Mouse (Mus musculus) liver, adult (tissue): ENCODE measurements around the gene Rap1gap2.
A peak's percentile ranks its signal among the peaks of the same experiment; 100 is the strongest.

Experiments used
- GATA4 ChIP-seq: IDR thresholded peaks from 2 replicates; pipeline ENCODE4 v1.6.1; 2014; ENCODE audit warnings: mild to moderate bottlenecking, low read length; ENCODE audit not compliant: insufficient replicate concordance

Rap1gap2 gene

DNA sequence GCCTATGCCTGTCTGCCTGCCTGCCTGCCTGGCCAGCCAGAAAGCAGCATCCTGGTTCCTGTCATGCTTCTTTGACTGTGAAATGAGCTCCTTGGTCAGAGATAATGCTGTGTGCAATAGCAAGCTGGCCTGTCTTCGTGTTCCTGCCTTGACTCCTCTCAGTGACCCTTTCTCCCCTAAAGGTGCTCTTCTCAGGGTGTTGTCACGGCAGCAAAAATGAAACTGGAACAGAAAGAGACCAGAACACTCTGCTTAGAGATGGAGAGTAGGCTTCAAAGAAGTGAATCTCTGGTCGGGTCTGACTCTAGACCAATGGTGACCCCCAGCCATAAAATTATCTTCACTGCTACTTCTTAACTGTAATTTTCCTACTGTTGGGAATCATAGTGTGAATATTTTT lies 42.7 kb downstream of the Rap1gap2 start:
- TF ChIP-seq GATA4: no peak

DNA sequence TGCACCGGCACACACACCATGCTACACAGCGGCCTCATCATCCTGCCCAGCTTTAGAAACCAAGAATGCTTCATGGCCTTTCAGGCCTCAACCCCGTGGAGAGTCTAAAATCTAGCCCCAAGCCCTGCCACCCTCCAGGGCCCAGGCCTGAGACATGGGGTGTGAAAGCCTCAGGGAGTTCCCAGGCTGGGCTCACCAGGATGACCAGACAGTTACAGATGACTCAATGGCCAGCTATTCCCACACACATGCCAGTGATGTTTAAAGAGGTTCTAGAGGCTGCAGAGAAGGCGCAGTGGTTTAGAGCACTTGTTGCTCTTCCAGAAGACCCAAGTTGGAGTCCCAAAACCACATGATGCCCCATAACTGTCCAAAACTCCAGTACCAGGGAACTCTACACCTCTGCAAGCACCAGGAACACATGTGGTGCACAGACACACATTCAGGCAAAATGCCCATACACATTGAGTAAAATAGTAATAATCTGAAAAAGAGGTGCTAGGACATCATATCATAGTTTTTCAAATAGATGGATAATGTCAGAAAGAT lies 44.3 kb downstream of the Rap1gap2 start:
- no peak for TF ChIP-seq GATA4

DNA sequence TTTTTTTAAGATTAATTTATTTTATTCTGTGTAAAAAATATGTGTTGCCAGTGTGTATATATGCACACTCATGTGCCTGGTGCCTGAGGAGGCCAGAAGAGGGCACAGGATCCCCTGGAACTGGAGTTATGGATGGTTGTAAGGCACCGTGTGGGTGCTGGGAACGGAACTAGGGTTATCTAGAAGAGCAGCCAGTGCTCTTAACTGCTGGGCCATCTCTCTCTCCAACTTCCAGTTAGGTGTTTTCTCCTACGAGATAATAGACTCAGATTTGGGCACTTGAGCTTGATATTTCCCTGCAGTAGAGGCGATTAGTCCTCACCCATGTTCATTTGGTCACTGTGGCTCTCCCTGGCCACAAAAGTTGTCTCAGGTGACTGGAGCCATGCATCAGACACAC lies 49.3 kb downstream of the Rap1gap2 start:
- no peak for TF ChIP-seq GATA4

DNA sequence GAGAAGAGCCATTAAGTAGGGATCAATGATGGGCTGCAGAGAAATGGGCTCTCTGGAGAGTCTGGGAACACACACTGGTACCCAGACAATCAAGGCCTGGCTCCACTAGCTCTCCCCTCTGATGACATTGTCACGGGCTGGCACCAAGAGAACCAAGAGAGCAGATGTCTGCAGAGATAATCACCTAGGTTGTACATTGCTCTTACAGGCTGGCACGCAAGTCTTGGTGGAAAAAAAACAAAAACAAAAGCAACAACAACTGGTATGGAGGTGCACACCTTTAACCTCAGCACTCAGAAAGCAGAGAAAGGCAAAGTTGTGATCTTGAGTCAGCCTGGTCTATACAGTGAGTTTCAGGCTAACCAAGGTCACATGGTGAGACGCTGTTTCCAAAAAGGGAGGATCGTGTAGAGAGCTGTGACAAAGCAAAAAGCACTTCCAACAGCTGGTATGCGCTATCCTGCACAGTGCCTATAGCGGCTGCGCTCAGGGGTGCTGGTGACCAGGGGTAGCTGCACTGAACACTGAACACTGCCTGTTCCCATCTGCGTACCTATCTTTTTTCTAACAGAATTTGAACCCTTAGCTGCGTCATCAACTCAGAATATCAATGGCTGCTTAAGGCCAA lies 50.0 kb downstream of the Rap1gap2 start:
- TF ChIP-seq GATA4: no peak

DNA sequence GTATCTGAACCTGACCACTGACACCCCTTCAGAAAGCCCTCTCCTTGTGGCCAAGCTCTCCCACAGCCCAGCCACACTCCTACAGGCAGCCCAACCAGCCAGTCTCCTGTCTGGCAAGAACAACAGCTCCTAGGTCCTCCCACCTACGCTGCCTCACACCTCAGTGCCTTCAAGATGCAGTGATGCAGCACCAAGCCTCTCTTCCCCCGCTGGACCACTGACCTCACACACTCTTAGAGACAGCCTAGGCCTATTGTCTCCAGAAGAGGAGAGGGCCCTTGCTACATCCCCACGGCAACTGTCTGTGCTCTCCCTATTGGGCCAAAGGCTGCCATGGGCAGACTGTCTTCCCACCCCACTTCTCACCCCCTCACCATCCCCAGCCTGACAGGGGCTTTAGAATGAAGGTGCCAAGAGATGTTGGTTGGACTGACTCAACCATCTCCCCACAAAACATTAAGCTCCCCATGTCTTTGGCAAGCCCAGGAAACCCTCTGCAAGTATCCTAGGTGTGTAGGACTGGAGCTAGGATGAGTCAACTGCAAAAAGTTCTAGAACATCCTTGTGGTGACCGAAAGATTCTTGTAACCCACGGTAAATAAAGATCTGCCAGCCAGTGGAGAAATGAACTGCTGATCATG lies 50.8 kb downstream of the Rap1gap2 start:
- TF ChIP-seq GATA4: no peak

DNA sequence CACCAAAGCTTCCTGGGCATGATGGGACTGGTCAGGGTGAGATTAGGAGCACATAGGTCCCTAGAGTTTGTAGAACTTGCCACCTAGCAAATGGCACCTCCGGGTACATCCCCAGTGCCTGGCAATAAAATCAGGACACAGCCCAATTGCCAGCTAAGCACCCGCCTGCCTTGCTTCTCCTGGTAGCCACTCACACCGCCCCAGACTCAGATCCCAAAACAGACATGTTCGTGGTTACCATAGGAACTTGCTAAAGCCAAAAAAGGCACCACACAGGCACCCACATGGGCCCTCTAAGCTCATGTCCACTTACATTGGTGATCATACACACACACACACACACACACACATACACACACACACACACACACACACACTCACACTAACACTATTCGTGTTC lies 51.8 kb downstream of the Rap1gap2 start:
- no peak for TF ChIP-seq GATA4

DNA sequence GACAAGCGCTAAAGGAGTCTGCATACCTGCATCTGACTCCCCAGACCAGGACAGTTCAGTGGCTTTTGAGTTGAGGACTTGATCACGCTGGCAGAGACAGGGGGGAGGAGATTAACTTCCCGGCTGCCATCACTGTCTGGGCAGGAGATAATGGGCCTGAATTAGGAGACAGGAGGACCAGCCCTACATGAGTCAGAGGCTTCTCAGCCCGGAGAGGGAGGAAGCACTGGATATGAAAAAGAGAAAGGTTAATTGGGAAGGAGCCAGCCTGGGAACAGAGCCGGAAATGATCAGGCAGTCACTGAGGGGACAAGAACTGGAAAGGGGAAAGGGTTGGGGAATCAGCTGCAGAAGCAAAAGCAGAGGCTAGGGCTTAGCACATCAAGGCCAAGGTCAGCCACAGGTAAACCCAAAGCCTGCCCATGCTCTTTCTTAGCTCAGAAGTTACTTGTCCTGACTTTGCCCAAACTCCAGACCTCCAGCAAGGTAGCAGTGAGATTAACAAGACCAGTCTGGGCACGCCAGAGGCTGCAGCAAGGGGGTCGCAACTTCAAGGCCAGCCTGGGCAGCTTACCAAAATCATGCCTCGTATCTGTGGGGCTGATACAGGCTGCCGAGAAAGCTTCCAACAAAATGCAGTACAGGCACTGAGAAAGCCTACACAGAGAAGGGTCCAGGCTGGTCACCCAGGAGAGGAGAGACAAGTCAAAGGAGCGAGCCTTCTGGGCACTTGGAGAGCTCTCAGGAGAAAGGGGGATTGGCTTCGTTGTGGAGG lies 53.1 kb downstream of the Rap1gap2 start:
- peak; percentile 10; the same call in 1 of the 2 replicates for TF ChIP-seq GATA4

DNA sequence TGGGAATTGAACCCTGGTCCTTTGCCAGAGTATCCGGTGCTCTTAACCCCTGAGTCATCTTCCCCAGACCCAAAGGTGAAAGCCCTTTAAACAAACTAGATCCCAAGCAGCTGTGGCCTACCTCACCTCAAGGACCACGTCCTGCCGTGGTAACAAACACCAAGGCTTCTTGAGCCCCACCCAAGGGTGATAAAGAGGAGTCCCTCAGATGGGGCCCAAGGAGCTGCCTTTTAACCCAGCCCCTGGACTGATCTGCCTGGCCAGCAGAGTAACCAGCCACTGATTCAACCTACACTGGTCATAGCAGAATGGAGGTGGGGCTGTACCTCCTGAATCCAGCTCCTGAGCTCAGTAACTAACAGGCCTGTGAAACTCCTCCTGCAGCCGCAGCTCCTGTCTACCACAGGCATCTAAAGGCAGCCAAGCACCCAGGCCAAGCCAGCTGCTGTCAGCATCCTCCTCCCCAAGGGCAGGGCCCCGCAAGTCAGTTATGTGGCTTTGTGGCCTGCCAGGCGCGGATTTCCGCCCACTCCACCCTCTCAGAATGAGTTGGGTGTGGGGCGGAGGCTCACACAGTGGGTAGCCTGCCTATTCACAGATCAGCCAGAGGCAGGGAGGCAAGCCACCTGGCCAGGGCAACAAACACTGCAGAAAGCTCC lies 54.9 kb downstream of the Rap1gap2 start:
- no peak for TF ChIP-seq GATA4

DNA sequence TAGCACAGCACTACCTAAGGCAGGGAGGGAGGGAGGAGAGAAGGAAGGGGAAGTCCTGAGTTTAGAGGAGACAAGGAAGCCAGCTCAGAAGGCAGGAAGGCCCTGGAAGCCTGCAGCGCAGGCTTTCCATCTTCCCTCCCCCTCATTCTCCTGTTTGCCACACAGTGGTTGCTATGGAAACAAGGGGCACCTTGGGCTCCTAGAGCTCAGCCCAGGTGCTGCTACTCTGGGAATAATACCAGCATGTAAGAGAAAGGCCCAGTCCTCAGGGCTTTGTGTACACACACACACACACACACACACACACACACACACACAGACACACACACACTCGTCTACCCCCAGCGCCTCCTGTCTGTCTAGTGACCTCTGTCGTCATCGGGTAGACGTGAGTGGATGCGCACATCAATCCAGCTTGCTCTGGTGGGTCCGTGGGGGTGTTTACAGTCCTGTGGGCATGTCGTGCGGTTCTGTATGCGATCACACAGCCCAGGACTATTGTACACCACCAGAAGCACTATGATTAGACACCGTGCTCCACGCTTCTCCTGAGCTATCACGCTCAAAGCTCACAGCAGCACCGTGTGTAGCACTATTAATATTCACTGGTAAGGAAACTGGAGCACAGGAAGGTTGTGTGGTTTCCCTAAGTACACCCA lies 55.9 kb downstream of the Rap1gap2 start:
- TF ChIP-seq GATA4: no peak

DNA sequence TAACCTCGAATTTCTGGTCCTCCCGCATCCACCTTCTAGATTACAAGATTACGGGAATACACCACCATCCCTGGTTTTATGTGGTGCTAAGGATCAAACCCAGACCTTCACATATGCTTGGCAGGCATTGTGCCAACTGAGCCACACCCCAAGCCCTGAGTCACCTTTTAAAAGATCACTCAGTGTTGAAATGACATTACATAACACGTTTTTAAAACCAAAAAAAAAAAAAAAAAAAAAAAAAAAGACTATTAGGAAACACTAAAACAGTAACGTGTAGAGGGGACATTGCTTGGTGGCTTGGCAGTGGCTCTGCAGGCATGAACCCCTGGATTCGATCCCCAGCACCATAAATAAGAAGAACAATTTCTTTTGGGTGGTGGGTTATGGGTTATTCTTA lies 59.1 kb downstream of the Rap1gap2 start:
- no peak for TF ChIP-seq GATA4

DNA sequence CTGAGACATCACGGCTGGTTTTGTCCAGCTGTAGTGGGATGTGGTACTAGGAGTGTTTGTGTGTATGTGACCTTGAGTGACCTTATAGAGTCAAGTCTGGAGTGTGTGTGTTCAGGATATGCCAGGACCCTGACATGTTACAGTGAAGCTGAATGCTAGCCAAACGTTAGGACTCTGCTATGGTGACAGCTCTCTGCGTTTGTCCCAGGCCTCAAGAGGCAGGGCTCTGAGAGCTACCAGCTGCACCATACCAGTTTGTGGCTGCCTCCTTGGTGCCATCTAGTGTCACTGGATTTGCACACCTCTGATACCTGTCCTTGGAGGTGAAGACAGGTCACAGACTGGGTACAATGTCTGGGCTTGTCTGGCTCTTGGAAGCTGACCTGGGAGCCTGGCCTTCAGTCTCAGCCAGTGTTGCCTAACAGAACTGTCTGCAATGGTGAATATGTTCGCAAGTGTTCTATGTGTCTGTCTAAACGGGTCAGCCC lies 60.1 kb downstream of the Rap1gap2 start:
- no peak for TF ChIP-seq GATA4

DNA sequence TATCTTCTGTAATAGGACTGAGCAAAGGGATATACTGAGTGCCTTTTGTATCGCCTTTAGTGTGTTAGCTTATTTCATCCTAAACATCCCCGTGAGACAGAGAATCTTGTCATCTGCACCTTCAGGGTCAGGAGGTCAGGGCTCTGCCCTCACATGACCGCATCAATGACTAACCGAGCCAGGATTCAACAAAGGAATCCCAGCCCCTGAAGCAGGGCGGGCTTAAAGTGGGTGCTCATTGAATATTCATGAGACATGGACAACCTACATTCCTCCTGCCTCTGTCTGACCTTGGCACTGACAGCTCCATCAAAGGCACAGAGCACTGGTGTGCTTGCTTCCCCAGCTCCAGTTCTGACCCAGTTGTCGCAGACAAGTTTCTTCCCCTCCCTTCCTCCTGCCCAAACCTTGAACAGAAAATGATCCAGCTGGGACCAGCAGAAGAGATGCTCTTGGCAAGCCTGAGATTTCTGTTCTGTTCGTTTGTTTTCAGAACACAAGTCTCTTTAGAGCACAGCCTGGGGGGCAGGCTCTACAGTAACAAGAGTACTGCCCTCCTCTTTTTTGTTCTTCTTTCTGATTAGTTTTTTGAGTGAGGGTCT lies 61.8 kb downstream of the Rap1gap2 start:
- no peak for TF ChIP-seq GATA4

DNA sequence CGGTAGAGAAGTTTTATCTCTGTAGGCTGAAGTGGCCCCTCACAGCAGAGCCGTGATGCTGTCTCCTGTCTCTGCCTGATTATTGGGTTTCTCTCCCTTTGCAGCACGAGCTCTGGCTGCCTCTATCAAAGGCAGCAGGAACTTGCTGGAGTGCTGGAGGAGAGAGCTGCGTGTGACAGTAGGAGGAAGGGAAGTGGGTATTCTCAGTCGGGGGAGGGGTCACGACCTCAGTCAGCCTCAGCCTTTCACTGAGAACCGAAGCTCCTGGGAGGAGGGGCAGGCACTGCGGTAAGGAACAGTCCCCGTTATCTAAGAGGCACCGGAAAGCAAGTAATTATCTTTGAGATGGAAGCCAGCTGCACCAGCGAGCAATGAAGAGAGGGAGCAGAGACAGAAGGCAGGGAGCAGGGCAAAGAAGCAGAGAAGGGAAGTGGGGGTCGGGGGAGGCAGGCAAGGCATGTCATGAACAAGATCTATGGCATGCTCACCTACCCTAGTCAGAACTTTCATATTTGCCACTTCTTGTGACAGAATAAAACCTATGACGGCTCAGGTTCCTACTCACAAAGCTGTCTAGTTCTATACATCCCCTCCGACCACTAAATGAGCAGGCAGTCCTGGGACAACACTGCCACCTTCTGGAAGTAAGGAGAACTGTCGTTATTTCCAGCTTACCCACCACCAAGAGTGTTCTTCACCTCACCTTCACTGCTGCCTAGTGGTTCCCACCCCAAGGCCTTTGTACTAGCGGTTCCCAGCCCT lies 63.6 kb downstream of the Rap1gap2 start:
- no peak for TF ChIP-seq GATA4

DNA sequence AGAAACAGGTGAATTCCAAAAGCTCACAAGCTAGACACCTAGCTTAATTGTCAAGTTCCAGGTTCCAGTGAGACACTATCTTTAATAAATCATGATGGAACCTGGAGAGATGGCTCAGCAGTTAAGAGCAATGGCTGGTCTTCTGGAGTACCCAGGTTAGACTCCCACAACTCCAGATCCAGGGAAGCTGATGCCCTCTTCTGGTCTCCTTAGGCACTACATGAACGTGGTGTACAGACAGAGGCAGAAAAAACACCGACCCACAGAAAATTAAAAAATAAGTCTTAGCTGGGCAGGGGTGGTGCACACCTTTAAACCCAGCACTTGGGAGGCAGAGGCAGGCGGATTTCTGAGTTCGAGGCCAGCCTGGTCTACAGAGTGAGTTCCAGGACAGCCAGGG lies 64.5 kb downstream of the Rap1gap2 start:
- TF ChIP-seq GATA4: no peak

DNA sequence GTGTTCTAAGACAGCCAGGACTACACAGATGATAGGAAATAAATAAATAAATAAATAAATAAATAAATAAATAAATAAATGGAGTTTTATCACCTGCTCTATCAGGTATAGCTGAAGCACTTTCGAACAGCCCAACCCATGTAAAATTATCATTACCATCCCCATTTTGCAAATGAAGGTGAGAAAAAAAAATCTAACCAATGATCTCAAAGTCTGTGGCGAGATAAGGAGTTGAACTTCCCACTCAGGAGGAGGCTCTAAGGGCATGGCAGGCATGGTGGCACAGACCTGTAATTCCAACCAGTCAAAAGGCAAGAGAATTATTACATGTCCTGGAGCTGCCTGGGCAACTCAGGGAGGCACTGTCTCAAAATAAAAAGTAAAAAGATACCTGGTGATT lies 65.2 kb downstream of the Rap1gap2 start:
- no peak for TF ChIP-seq GATA4
